Comparison of ENCODE assay signal across 16 mouse cellular contexts in genomic region chr10:38984358-38985075, GRCm38 (mm10). TPM values are rescaled to one million over a fixed set of nuclear protein-coding genes. Genes with fewer than 3 reads are reported as not detected.
A peak's percentile ranks its signal among the peaks of the same experiment; 100 is the strongest.
DNase-seq lines count a peak whose midpoint lies in the region; ATAC-seq and TF ChIP-seq lines count a peak whose summit lies in the region.
"Had no signal": no experiment of that assay in that cellular context is flagged by ENCODE, and none has a peak within 500 bp of the region (broad histone marks: within the 10 kb centered on the region; RNA-seq: fewer than 3 reads in every experiment).

No protein-coding gene starts in this region.

- peaks cover 9% of the 10 kb centered on the region for H3K4me1 ChIP-seq in embryonic facial prominence, embryonic 12.5 days
- H3K4me1 ChIP-seq in embryonic facial prominence, embryonic 10.5 days: peaks cover 11% of the 10 kb centered on the region; the same call in 1 of the 2 replicates
- H3K4me1 ChIP-seq in intestine, embryonic 14.5 days (replicated peaks; ENCODE audit: control insufficient read depth, insufficient read depth, low read length): peaks cover 15% of the 10 kb centered on the region
- H3K4me1 ChIP-seq in intestine, postnatal 0 days (replicated peaks; ENCODE audit: control insufficient read depth, insufficient read depth, low read length): no peaks in the 10 kb centered on the region
- H3K4me1 ChIP-seq in midbrain, postnatal 0 days (ENCODE audit: insufficient read depth, low read length): no peaks in the 10 kb centered on the region
- peaks cover 3% of the 10 kb centered on the region for H3K4me1 ChIP-seq in midbrain, embryonic 10.5 days

- peak overlapping the region; percentile 67 for H3K27ac ChIP-seq in embryonic facial prominence, embryonic 12.5 days
- H3K27ac ChIP-seq in embryonic facial prominence, embryonic 10.5 days (replicated peaks): no peak overlapping the region
- H3K27ac ChIP-seq in intestine, embryonic 14.5 days (ENCODE audit: low read depth): peak overlapping the region; percentile 57
- no peak overlapping the region for H3K27ac ChIP-seq in intestine, postnatal 0 days (ENCODE audit: low read depth, low read length)
- H3K27ac ChIP-seq in midbrain, postnatal 0 days (ENCODE audit: low read depth, low read length): peak overlapping the region; percentile 43; the same call in 1 of the 2 replicates
- no peak overlapping the region for H3K27ac ChIP-seq in midbrain, embryonic 10.5 days (replicated peaks)

- no peak for ATAC-seq in embryonic facial prominence, embryonic 12.5 days (ENCODE audit: insufficient number of reproducible peaks, insufficient read depth, low FRiP score, low TSS enrichment)
- no peak for ATAC-seq in intestine, embryonic 14.5 days (replicated peaks; ENCODE audit: low FRiP score, low TSS enrichment, low read depth)
- ATAC-seq in intestine, postnatal 0 days: no peak
- no peak for ATAC-seq in midbrain, postnatal 0 days (ENCODE audit: low FRiP score)
- ATAC-seq: activated CD4-positive, CD25-positive, alpha-beta regulatory T cell, adult 4 months had no signal

- 52% methylated on average over 4 of the region's 4 CpGs for WGBS in embryonic facial prominence, embryonic 12.5 days
- 65% methylated on average over 4 of the region's 4 CpGs for WGBS in embryonic facial prominence, embryonic 10.5 days
- WGBS in intestine, embryonic 14.5 days: 24% methylated on average over 4 of the region's 4 CpGs
- WGBS in intestine, postnatal 0 days: 16% methylated on average over 4 of the region's 4 CpGs
- 67% methylated on average over 4 of the region's 4 CpGs for WGBS in midbrain, postnatal 0 days
- 68% methylated on average over 4 of the region's 4 CpGs for WGBS in midbrain, embryonic 10.5 days

- no peak overlapping the region for H3K9ac ChIP-seq in embryonic facial prominence, embryonic 12.5 days
- H3K9ac ChIP-seq in intestine, embryonic 14.5 days (ENCODE audit: low read length): no peak overlapping the region
- H3K9ac ChIP-seq in intestine, postnatal 0 days (ENCODE audit: low read depth, low read length): no peak overlapping the region
- H3K9ac ChIP-seq in midbrain, postnatal 0 days (replicated peaks; ENCODE audit: low read length, poor library complexity, severe bottlenecking): no peak overlapping the region

- H3K4me3 ChIP-seq in embryonic facial prominence, embryonic 12.5 days: no peak overlapping the region
- H3K4me3 ChIP-seq in embryonic facial prominence, embryonic 10.5 days: no peak overlapping the region
- H3K4me3 ChIP-seq in intestine, embryonic 14.5 days (ENCODE audit: low read depth, low read length): no peak overlapping the region
- no peak overlapping the region for H3K4me3 ChIP-seq in intestine, postnatal 0 days (ENCODE audit: low read depth, low read length)
- H3K4me3 ChIP-seq in midbrain, postnatal 0 days (ENCODE audit: low read depth, low read length): no peak overlapping the region
- H3K4me3 ChIP-seq in midbrain, embryonic 10.5 days: no peak overlapping the region

- no peaks in the 10 kb centered on the region for H3K36me3 ChIP-seq in embryonic facial prominence, embryonic 12.5 days
- no peaks in the 10 kb centered on the region for H3K36me3 ChIP-seq in embryonic facial prominence, embryonic 10.5 days (replicated peaks)
- H3K36me3 ChIP-seq in intestine, embryonic 14.5 days (ENCODE audit: control insufficient read depth, insufficient read depth, low read length): no peaks in the 10 kb centered on the region
- no peaks in the 10 kb centered on the region for H3K36me3 ChIP-seq in intestine, postnatal 0 days (ENCODE audit: control insufficient read depth, insufficient read depth)
- H3K36me3 ChIP-seq in midbrain, postnatal 0 days (ENCODE audit: insufficient read depth, low read length): no peaks in the 10 kb centered on the region
- no peaks in the 10 kb centered on the region for H3K36me3 ChIP-seq in midbrain, embryonic 10.5 days

- DNase-seq in embryonic facial prominence, embryonic 10.5 days (ENCODE audit: low spot score): no peak
- no peak for DNase-seq in intestine, embryonic 14.5 days (ENCODE audit: low spot score)
- DNase-seq in midbrain, postnatal 0 days (ENCODE audit: low spot score): no peak
- DNase-seq in midbrain, embryonic 10.5 days (ENCODE audit: low spot score): no peak
- DNase-seq in right cerebral cortex, postnatal 36 days (ENCODE audit: low spot score in 2 of 2): no peak
- DNase-seq in left cerebral cortex, adult 11 months (ENCODE audit: low spot score): no peak
- DNase-seq: cerebellum, postnatal 25 days; gastrocnemius, postnatal 14 days; kidney, postnatal 4 days; right cerebral cortex, postnatal 25 days; thymus, adult 18-20 months had no signal

- TF ChIP-seq CTCF in intestine, postnatal 0 days (IDR thresholded peaks at IDR 0.05; ENCODE audit: low read depth): no peak
- TF ChIP-seq CTCF in midbrain, postnatal 0 days (IDR thresholded peaks at IDR 0.05): no peak

- H3K4me2 ChIP-seq in embryonic facial prominence, embryonic 12.5 days (replicated peaks): no peak overlapping the region
- peak overlapping the region; percentile 8; the same call in 1 of the 2 replicates for H3K4me2 ChIP-seq in intestine, embryonic 14.5 days (ENCODE audit: low read length)
- H3K4me2 ChIP-seq in intestine, postnatal 0 days (replicated peaks; ENCODE audit: low read depth): no peak overlapping the region
- no peak overlapping the region for H3K4me2 ChIP-seq in midbrain, postnatal 0 days (ENCODE audit: low read depth, low read length, poor library complexity, severe bottlenecking)

- no peaks in the 10 kb centered on the region for H3K9me3 ChIP-seq in embryonic facial prominence, embryonic 12.5 days
- no peaks in the 10 kb centered on the region for H3K9me3 ChIP-seq in embryonic facial prominence, embryonic 10.5 days
- H3K9me3 ChIP-seq in intestine, embryonic 14.5 days (ENCODE audit: control insufficient read depth, low read length): no peaks in the 10 kb centered on the region
- no peaks in the 10 kb centered on the region for H3K9me3 ChIP-seq in intestine, postnatal 0 days (ENCODE audit: control insufficient read depth)
- no peaks in the 10 kb centered on the region for H3K9me3 ChIP-seq in midbrain, postnatal 0 days (ENCODE audit: low read length)
- no peaks in the 10 kb centered on the region for H3K9me3 ChIP-seq in midbrain, embryonic 10.5 days (replicated peaks)

- no peaks in the 10 kb centered on the region for H3K27me3 ChIP-seq in embryonic facial prominence, embryonic 12.5 days
- no peaks in the 10 kb centered on the region for H3K27me3 ChIP-seq in embryonic facial prominence, embryonic 10.5 days (replicated peaks; ENCODE audit: low read depth, poor library complexity, severe bottlenecking)
- H3K27me3 ChIP-seq in intestine, embryonic 14.5 days (replicated peaks; ENCODE audit: control insufficient read depth, insufficient read depth, low read length): no peaks in the 10 kb centered on the region
- no peaks in the 10 kb centered on the region for H3K27me3 ChIP-seq in intestine, postnatal 0 days (replicated peaks; ENCODE audit: control insufficient read depth, insufficient read depth, low read length)
- no peaks in the 10 kb centered on the region for H3K27me3 ChIP-seq in midbrain, postnatal 0 days (ENCODE audit: insufficient read depth, low read length)
- H3K27me3 ChIP-seq in midbrain, embryonic 10.5 days (ENCODE audit: low read depth, poor library complexity, severe bottlenecking): no peaks in the 10 kb centered on the region

RNA-seq across cellular contexts. Expression of gene Lama4, which starts 19.2 kb away (rescaled TPM):
- polyA plus RNA-seq in embryonic facial prominence, embryonic 12.5 days (2016; fragmentation: Nextera tagmentation; extraction: Ambion mirVana): 52.9 and 53.6 TPM in 2 replicates
- 19.9 and 25.3 TPM in 2 replicates for polyA plus RNA-seq in embryonic facial prominence, embryonic 10.5 days (2016; fragmentation: Nextera tagmentation; extraction: Ambion mirVana)
- 69.6 and 70.2 TPM in 2 replicates for polyA plus RNA-seq in intestine, embryonic 14.5 days (2014; fragmentation: Nextera tagmentation; extraction: Ambion mirVana)
- 27.2 and 28.3 TPM in 2 replicates for polyA plus RNA-seq in intestine, postnatal 0 days (2015; fragmentation: Nextera tagmentation; extraction: Ambion mirVana)
- total RNA-seq in midbrain, postnatal 0 days (2014; rRNA removed): 20.2 and 27.8 TPM in 2 replicates
- 9.8 and 12.6 TPM in 2 replicates for polyA plus RNA-seq in midbrain, postnatal 0 days (2015; fragmentation: Nextera tagmentation; extraction: Ambion mirVana)
- 10.8 and 13.9 TPM in 2 replicates for polyA plus RNA-seq in midbrain, embryonic 10.5 days (2016; fragmentation: Nextera tagmentation; extraction: Ambion mirVana)
- total RNA-seq: megakaryocyte-erythroid progenitor cell, adult 5-6 weeks; neutrophil, adult 5-6 weeks had no signal

Comparison
In these comparisons a context has a peak if more than half of its experiments do, and no peak if none do; other contexts are left out.
1. H3K27ac ChIP-seq: peak in embryonic facial prominence, embryonic 12.5 days (single experiment), intestine, embryonic 14.5 days (single experiment) and midbrain, postnatal 0 days (single experiment); none in embryonic facial prominence, embryonic 10.5 days (single experiment), intestine, postnatal 0 days (single experiment) and midbrain, embryonic 10.5 days (single experiment).